Mouse (Mus musculus) brain, adult 2 months (tissue): ENCODE data around the gene Prss22.

Experiments
- DNase-seq: peaks from one replicate; pipeline ENCODE4 v3.0.0; 2011; ENCODE audit warnings: low read depth, low spot score

Gene Prss22

GRCm38 (mm10) chr17:23947486-23947885 is 50.4 kb downstream of the Prss22 start:
- DNase-seq: peak; percentile 73
